Mouse (Mus musculus): ENCODE measurements around the gene Gm5089.

The Gm5089 gene

DNA sequence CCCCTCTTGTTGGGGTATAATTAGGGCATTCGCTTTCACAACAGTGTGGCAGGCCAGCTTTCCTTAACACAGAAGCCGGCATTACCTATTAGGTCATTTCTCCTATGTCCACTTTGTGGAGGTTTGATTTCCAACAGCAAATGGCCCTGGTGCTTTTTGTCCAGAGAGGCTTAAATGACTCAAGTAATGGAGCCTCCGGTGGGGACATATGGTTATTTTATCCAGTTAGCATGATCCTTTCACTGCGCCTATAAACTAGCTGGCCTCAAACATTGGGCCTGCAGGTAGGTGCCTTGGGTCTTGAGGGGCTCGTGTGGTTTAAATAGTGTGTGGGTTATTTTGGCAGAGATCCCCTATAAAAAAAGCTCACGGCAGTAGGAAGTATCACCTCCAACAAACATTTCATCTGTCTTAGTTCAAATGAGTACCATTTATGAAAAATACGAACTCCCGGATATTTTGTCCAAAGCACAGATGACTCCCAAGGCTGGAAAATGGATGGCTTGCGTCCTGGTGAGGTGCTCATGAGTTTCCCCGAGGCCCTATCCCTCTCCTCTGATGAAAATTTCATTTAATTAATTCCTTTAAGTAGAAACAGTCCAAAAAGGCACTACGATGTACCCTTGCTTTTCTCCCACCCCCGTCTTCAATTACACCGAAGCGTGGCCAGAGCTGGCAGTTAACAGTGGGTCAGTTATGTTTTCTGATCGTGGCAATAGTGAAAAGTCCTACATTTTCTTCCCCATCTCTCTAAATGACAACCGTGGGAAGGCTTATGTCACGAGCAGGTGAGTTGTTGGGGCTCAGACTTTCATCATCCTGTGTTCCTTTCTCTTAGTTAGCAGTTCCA is 64.4 kb downstream of the Gm5089 start:
- peak; percentile 50 to 75 for DNase-seq

DNA sequence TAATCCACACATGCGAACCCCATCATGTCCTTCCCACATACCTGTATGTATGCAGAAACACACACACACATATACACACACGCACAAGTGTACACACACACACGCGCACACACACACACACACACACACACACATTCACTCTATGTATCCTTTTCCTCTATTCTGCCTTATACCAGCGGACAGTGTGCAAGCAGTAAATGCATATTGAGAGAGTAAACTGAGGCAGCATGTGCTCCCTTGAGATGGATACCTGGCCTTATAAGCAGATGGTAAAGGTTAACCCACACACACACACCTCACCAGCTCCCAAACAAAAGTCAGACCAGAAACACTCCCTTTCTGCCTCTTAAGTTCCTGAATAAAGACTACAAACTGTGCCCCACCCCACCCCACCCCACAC is 65.2 kb downstream of the Gm5089 start:
- DNase-seq, result no peak

DNA sequence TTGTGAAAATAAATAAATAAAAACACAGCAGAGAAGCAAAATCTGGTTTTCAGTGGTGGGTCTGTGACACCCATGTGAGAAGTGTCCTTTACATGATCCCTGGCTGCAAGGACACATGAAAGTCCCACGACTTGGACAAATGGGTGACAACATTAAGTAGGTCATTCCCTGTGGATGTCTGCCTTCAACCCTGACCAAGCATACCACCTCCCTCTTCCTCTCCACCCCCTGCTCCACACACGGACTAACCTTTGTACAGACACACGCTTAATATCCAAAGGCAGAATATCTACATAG is 65.7 kb downstream of the Gm5089 start:
- DNase-seq, result peak; percentile 50 to 74

Data from cerebellum, postnatal 14 days (tissue).